Mouse (Mus musculus): ENCODE results near the gene Vmn1r184.
"Not testable (repeated sequence)": the region's sequence is repeated elsewhere in the genome, so short reads cannot be mapped to it uniquely, and the experiment has no call there.

The Vmn1r184 gene

GRCm38 (mm10) chr7:26260034-26260433 lies at the start of gene Vmn1r184:
Vmn1r184 (plus strand) TSS chr7:26260334.
- not testable (repeated sequence) for DNase-seq (ENCODE audit: low spot score)

- not testable (repeated sequence) for DNase-seq (ENCODE audit: low spot score)
Observed at GRCm38 (mm10) chr7:26303429-26304166, 43.5 kb downstream of the Vmn1r184 start.

- DNase-seq (ENCODE audit: low spot score): not testable (repeated sequence)
Observed at GRCm38 (mm10) chr7:26306926-26307325, 46.8 kb downstream of the Vmn1r184 start, which contains the start of gene Cyp2a4. Cyp2a4 (plus strand) TSS chr7:26307169.

- DNase-seq (ENCODE audit: low spot score): not testable (repeated sequence)
Observed at GRCm38 (mm10) chr7:26311786-26312185, 51.7 kb downstream of the Vmn1r184 start.

GRCm38 (mm10) chr7:26315194-26315593 lies 55.1 kb downstream of the Vmn1r184 start:
- DNase-seq (ENCODE audit: low spot score): not testable (repeated sequence)

- DNase-seq (ENCODE audit: low spot score): not testable (repeated sequence)
Observed at GRCm38 (mm10) chr7:26315809-26316208, 55.7 kb downstream of the Vmn1r184 start.
